Mouse (Mus musculus): Measurements from ENCODE around the gene Telo2. TPM values are rescaled to one million over a fixed set of nuclear protein-coding genes. Genes with fewer than 3 reads are reported as not detected.

Gene Telo2
- total RNA-seq, 2 experiments from 2014 or later, result 21.8 to 49.8 TPM

GRCm38 (mm10) chr17:25109578-25109977 is 6.2 kb downstream of the Telo2 start:
- peak; percentile 69 for ATAC-seq (replicated peaks; ENCODE audit: poor library complexity, severe bottlenecking)

DNA sequence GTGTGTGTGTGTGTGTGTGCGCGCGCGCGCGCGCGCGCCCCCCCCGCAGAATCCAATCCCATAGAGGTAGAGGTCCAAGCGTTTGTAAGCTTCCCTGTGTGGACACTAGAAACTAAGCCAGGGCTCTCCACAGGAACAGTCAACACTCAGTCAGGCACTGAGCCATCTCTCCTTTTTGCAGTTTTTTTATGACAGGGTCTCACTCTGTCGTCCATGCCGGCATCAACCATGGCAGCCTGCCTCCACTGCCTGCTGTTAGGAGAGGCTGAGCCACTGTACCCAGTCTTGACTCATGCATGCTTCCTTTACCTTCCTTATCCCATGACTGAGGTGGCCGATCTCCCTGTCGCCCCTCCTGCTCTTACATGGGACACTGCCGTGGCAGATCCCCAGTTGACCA is 8.0 kb downstream of the Telo2 start:
- ATAC-seq (replicated peaks; ENCODE audit: poor library complexity, severe bottlenecking), result no peak

- ATAC-seq (replicated peaks; ENCODE audit: poor library complexity, severe bottlenecking), result no peak
Measured at GRCm38 (mm10) chr17:25101338-25101737, 14.4 kb downstream of the Telo2 start.

DNA sequence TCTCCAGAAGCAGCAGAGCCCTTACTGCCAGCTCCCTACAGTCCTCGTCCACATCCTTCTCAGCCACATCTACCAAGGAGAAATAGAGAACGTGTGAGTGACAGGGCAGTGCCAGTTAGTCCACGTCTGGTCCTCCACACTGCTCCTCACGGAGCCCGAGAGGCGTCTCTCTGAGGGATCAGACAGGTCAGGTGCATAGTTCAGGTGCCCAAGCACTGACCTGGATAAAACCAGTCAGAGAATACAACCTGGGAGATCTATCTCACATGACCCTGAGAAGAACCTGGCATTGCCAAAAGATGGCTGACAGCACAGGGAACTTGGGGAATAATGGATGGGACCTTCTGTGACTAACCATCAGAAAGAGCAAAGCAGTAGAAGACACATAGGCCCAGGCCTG is 15.7 kb downstream of the Telo2 start:
- no peak for ATAC-seq (replicated peaks; ENCODE audit: poor library complexity, severe bottlenecking)

DNA sequence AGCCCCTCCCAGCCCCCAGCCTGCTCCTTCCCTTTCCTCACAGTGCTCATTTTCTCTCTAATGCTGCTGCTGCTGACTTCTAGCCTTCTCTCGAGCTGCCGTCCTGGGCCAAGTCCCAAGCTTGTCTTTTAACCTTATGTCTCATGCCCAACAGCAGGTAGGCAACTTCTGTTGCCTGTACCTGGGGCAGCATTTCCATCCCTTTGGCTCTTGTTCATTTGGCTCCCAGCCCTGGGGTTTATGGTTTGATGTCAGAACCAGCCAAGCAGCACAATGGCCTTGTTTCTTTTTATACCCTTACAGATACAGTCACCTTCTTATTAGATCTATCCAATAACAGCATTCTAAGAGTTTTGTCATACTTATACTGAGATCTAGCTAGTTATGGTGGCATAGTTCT is 19.5 kb downstream of the Telo2 start:
- no peak for ATAC-seq (replicated peaks; ENCODE audit: poor library complexity, severe bottlenecking)

DNA sequence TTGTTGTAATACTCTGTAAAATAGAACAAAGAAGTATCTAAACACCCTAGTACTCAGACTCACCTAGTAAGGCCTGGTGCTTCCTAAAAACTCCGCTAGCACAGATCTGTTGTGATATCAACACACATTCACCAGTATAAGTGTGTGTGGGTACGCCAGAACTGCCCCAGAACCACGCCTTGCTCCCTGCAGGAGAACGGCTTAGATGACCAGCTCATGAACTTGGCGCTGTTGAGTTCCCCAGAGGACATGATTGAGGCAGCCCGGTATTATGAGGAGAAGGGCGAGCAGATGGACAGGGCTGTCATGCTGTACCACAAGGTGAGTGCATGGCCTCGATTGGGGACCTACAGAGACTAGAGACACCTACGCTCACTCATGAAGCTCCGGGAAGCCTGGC is 25.3 kb downstream of the Telo2 start:
- ATAC-seq (replicated peaks; ENCODE audit: poor library complexity, severe bottlenecking), result no peak

DNA sequence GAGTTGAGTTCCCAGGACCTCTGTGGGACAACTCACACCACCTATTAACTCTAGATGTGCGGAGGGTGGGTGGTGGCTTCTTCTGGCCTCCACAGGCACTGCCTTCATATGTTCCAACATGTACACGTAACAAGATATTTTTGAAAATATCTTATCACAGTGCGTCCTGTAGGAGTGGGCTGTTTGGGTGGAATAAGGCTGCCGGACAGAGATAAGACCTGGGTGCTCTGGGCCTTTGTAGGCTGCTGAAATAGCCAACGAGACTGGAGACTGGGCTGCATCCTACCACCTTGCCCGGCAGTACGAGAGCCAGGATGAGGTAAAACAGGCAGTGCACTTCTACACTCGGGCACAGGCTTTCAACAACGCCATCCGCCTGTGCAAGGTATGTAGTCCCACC is 26.6 kb downstream of the Telo2 start:
- no peak for ATAC-seq (replicated peaks; ENCODE audit: poor library complexity, severe bottlenecking)

DNA sequence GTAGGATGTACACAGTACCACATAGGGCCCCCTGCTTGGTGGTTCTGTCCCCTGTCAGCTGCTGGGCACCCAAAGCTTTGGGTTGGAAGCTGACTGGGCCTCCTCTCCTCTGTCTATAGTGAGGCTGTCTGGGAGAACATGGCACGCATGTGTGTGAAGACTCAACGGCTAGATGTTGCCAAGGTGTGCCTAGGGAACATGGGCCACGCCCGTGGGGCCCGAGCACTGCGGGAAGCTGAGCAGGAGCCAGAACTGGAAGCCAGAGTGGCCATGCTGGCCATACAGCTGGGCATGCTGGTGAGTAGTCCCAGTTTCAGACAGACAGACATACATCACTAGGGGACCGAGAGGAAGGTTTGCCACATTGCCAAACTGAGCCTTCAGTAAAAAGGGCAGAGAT is 29.0 kb downstream of the Telo2 start:
- no peak for ATAC-seq (replicated peaks; ENCODE audit: poor library complexity, severe bottlenecking)

- ATAC-seq (replicated peaks; ENCODE audit: poor library complexity, severe bottlenecking), result no peak
Measured at GRCm38 (mm10) chr17:25084835-25085385, 30.9 kb downstream of the Telo2 start.

DNA sequence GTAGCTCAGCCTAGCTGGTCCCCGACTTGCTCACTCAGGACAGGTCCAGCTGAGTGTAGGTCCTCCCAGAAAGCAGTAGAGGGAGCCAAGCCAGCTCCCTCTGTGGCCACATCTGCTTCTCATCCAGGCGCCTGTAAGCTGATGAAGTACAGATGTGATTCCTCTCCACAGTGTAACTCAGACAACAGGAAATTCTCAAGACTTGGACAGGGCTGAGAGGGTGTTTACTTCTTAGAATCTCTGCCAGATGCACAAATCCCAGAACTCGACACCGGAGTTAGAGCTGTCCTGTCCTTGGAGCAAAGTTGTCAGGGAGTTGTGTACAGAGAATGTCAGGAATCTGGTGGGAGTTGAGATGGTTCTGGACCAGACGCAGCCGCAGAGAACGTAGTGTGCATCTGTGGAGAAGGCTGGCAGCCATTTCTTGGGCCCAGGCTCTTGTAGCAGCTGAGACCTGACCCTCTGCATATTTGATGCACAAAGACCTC is 32.3 kb downstream of the Telo2 start, which contains the start of gene Tmem204:
Gene Tmem204, minus strand, starts transcription at position 148 of the 488 bp plus-strand sequence.
- ATAC-seq (replicated peaks; ENCODE audit: poor library complexity, severe bottlenecking), result no peak

DNA sequence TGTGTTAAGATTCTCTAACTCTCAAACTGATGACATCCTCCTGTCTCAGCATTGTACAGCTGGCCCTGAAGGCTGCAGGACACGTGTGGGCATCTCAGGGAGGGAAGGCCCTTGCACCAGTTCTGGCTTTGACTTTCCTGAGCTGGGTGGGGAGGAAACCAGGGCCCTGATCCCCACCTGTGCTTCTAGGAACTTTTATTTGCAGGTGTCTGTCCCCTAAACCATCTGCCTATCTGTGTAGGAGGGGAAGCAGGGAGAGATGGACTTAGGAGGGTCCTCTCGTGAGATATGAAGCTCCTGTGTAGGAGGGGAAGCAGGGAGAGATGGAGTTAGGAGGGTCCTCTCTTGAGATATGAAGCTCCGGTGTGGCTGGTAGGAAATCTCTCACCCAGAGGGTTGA is 32.9 kb downstream of the Telo2 start:
- no peak for ATAC-seq (replicated peaks; ENCODE audit: poor library complexity, severe bottlenecking)

GRCm38 (mm10) chr17:25082081-25082847 is 33.5 kb downstream of the Telo2 start:
- ATAC-seq (replicated peaks; ENCODE audit: poor library complexity, severe bottlenecking), result no peak

- no peak for ATAC-seq (replicated peaks; ENCODE audit: poor library complexity, severe bottlenecking)
Measured at GRCm38 (mm10) chr17:25080960-25081381, 34.8 kb downstream of the Telo2 start.

DNA sequence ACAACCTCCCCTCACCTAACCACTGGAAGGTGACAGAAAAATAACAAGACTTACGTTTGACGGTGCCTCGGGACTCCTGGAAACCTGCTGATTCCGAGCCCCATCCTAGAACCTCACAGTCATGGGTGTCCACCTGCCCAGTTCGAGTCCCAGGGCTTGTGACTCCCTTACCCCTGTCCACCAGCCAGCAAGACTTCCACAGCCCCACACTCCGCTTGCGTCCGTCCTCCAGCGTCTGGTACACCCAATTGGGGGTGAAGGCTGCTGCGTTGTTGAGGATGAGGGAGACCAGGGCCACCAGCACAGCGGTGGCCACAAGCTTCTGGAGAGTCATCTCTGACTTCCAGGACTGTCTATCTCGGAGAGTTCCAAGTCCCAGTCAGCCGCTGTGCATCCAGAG is 35.6 kb downstream of the Telo2 start:
- ATAC-seq (replicated peaks; ENCODE audit: poor library complexity, severe bottlenecking), result no peak

GRCm38 (mm10) chr17:25077771-25078372 is 37.9 kb downstream of the Telo2 start:
- peak; percentile 35; the same call in 1 of the 2 replicates for ATAC-seq (replicated peaks; ENCODE audit: poor library complexity, severe bottlenecking)

DNA sequence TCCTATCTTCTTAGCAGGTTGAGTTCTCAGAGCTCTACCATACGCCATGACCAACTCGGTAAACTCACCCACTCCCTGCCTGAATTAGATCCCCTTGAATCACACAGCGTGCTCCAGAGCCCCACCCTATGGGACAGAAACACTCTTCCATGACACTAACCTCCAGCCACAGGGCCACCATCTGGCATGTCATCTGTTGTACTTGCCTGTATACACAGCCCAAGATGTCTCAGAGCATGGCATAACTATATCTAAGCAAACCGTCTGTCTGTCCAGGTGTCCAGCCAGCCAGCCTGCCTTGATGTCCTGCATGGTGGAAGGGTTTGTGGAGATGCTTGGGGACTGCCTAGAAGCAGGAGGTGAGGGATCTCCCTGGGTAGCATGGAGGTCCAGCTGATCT is 38.9 kb downstream of the Telo2 start:
- no peak for ATAC-seq (replicated peaks; ENCODE audit: poor library complexity, severe bottlenecking)

DNA sequence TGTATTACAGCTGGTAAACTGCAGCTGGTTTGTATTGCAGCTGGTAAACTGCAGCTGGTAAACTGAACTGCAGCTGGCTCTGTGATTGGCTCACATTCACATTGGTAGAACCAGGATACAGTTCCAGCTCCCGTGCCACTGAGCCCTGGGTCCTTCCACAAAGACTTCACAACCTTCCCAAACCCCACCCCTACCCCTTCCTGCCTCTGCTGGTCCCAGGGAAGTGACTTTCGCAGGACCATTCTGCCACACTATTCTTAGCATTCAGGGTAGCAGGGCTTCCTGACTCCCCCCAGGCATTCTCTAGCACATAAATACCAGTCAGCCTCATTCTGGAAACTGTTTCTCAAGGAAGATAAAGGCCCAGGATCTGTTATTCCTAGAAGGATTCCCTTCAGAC is 47.1 kb downstream of the Telo2 start:
- no peak for ATAC-seq (replicated peaks; ENCODE audit: poor library complexity, severe bottlenecking)

GRCm38 (mm10) chr17:25067442-25067851 is 48.3 kb downstream of the Telo2 start:
- no peak for ATAC-seq (replicated peaks; ENCODE audit: poor library complexity, severe bottlenecking)

- ATAC-seq (replicated peaks; ENCODE audit: poor library complexity, severe bottlenecking), result no peak
Measured at GRCm38 (mm10) chr17:25066595-25066994, 49.2 kb downstream of the Telo2 start.

- no peak for ATAC-seq (replicated peaks; ENCODE audit: poor library complexity, severe bottlenecking)
Measured at GRCm38 (mm10) chr17:25065189-25065588, 50.6 kb downstream of the Telo2 start.

DNA sequence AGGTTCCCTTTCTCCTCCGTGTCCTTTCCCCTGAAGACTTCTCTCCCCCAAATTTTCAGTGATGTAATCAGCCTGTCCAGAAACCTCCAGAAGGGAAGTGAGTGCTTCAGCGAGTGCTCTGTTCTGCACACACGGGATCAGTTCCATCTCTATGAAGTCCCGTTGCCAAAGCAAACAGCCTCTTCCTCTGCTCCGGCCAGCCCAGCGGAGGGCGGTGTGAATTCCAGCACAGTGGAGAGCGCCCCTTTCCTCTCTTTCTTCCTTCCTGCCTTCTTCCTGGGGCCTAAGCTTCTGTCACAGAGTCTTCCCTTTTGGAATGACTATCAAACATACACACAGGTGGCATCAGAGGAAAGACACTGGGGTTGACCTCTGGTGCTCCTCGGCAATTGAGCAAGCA is 51.4 kb downstream of the Telo2 start:
- no peak for ATAC-seq (replicated peaks; ENCODE audit: poor library complexity, severe bottlenecking)

Measured in granulocyte monocyte progenitor cell, adult 5-6 weeks (primary cell).